Mouse (Mus musculus) liver, postnatal 0 days (tissue): ENCODE measurements around the gene Cwf19l1. TPM values are rescaled to one million over a fixed set of nuclear protein-coding genes. Genes with fewer than 3 reads are reported as not detected.

Source experiments
- ATAC-seq: fragments of 200-750 bp; cut with Nextera tagmentation; 2 replicates; pipeline ENCODE4 v1.8.0; 2017; ENCODE audit warnings: mild to moderate bottlenecking, moderate library complexity
- DNase-seq: peaks from one replicate; pipeline ENCODE4 v3.0.0-alpha.2; 2016
- H3K27ac ChIP-seq: fragments of 300-500 bp; sonication (generic); 2 replicates; pipeline ENCODE4 v1.5.1; 2014; ENCODE audit warnings: antibody characterized with exemption, moderate library complexity, mild to moderate bottlenecking, low read depth
- H3K27me3 ChIP-seq: fragments of 300-500 bp; sonication (generic); 2 replicates; pipeline ENCODE4 v1.6.1; 2014; ENCODE audit warnings: low read length, control low read depth, mixed read lengths; ENCODE audit not compliant: insufficient read depth
- H3K36me3 ChIP-seq: fragments of 300-500 bp; sonication (generic); replicated peaks from 2 replicates; pipeline ENCODE4 v1.6.1; 2014; ENCODE audit warnings: mild to moderate bottlenecking, control low read depth, low read length, moderate library complexity, mixed read lengths; ENCODE audit not compliant: insufficient read depth
- H3K4me1 ChIP-seq: fragments of 300-500 bp; sonication (generic); 2 replicates; pipeline ENCODE4 v1.6.1; 2014; ENCODE audit warnings: antibody characterized with exemption, mild to moderate bottlenecking, control low read depth; ENCODE audit not compliant: insufficient read depth
- H3K4me2 ChIP-seq: fragments of 300-500 bp; sonication (generic); 2 replicates; pipeline ENCODE4 v1.6.1; 2014; ENCODE audit warnings: low read depth, mild to moderate bottlenecking, low read length, moderate library complexity, mixed read lengths
- H3K4me3 ChIP-seq: fragments of 300-500 bp; sonication (generic); 2 replicates; pipeline ENCODE4 v1.5.1; 2014; ENCODE audit warnings: low read depth, low read length
- H3K9ac ChIP-seq: fragments of 300-500 bp; sonication (generic); replicated peaks from 2 replicates; pipeline ENCODE4 v1.6.1; 2014; ENCODE audit warnings: mild to moderate bottlenecking, moderate library complexity
- H3K9me3 ChIP-seq: fragments of 300-500 bp; sonication (generic); 2 replicates; pipeline ENCODE4 v1.6.1; 2016; ENCODE audit warnings: mild to moderate bottlenecking, control low read depth, low read length, mixed read lengths
- CTCF ChIP-seq: sonication (generic); IDR thresholded peaks from 2 replicates; pipeline ENCODE4 v1.5.1; 2016; ENCODE audit warnings: antibody characterized with exemption, low read depth
- EP300 ChIP-seq: IDR thresholded peaks from 2 replicates; pipeline ENCODE4 v1.6.1; 2016; ENCODE audit warnings: antibody characterized with exemption, low read depth, mild to moderate bottlenecking
- WGBS: fragments of 180-500 bp; shearing (Covaris S2); extraction: QIAGEN DNeasy Blood & Tissue Kit; methylation state at CpG from one replicate; pipeline ENCODE4 v1.1.7; 2014; ENCODE audit not compliant: insufficient replicate concordance; 5-methylcytosine and 5-hydroxymethylcytosine counted together
- polyA plus RNA-seq: library from polyadenylated mRNA; unstranded; fragments of >200 nt; fragmentation: Nextera tagmentation; extraction: Ambion mirVana; gene quantifications from 2 replicates; pipeline ENCODE4 v1.2.1, GENCODE M21; 2015

The Cwf19l1 gene
- polyA plus RNA-seq, 1 experiment from 2014 or later = 12.6 TPM

DNA sequence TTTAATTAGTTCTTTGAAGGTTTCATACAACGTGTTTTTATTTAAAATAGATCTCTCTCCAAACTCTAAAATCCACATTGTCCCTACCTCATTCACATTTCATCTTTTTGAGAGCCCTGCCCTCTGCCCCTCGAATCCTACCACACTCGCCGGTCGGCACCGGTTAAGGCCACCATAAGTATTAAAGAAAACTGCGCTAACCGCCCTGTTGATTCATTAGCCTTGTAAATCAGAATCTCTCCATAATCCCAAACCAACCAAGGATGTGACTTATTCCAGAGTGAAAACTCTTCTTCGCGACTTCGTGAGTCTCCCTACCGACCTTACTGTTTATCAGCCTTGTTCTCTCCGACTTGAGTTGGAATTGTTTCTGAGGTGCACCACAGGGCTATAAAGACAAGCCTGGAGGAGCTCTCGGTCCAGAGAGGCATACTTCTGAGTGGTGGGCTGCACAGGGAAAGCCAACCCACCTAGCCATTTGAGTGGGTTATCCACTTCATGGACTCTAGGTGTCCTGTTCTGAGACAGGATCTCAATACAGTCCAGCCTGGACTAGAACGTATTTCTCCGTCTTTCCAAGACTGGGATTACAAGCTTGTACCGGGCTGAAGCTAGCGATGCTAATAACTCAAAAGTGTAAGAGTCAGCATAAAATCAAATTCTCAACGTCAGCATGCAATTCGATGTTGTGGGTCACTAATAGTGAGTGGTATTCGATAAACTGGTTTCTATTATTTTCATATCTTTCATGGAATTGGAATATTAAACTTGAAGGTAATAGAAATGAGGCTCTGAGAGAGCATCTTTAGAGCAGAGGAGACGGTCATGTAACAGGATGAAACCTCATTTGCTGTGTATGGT is 27.8 kb downstream of the Cwf19l1 start:
- TF ChIP-seq CTCF (no peak), EP300 (peak; percentile 6; the same call in 1 of the 2 replicates)
- H3K4me1 ChIP-seq = peaks cover 25% of the 10 kb centered on the region
- 34% methylated on average over 22 of the region's 22 CpGs for WGBS
- H3K4me2 ChIP-seq = peak overlapping the region; percentile 80
- no peaks in the 10 kb centered on the region for H3K9me3 ChIP-seq
- no peaks in the 10 kb centered on the region for H3K27me3 ChIP-seq
- ATAC-seq (no peak), DNase-seq (no peak)
- peak overlapping the region; percentile 98 for H3K9ac ChIP-seq
- peak overlapping the region; percentile 59 for H3K27ac ChIP-seq
- H3K4me3 ChIP-seq = peak overlapping the region; percentile 97
- H3K36me3 ChIP-seq = peaks cover 14% of the 10 kb centered on the region

DNA sequence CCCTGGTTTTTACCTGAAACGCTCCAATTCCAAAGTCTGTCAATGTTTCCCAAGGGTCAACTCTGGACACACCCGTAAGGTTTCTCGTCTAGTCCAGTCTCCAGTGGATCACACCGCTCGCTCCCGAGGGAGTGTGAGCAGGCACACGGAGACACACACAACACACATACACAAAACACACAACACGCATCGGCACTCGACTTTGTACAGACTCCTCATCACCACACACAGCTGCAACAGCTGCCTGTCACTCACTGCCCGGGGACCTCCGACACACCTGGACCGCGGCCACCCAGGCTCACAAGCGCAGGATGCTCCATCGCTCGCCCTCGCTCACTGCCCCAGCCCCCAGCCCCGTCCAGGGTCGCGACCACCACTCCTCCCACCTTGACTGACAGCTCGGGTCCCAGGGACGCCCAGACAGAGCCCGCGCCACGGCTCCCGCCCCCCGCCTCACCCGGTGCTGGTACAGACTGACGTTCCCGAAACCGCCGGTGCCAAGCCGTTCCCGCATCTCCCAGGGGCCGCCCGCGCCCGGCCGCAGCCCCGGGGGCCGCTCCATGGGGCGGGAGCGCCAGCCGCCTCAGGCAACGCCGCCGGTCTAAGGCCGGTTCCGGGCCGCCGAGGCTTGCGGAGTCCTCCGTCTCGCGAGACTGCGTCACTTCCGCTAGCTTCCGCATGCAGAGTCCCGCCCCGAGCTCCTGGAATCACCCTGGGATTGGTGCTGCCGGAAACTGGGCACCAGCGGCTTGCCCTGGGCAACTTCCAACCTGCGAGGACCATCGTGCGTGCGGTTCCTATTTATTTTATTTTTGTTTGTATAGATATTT is 28.6 kb downstream of the Cwf19l1 start, which contains the start of gene Chuk:
Gene Chuk, minus strand, starts transcription at position 650 of the 830 bp plus-strand sequence.
- DNase-seq (peak; percentile 98), ATAC-seq (peak; percentile 96)
- peak within 1 kb of the TSS; percentile 90 for H3K27ac ChIP-seq
- no peaks in the 10 kb centered on the region for H3K9me3 ChIP-seq
- peak within 1 kb of the TSS; percentile 97 for H3K4me3 ChIP-seq
- no peaks in the 10 kb centered on the region for H3K27me3 ChIP-seq
- TF ChIP-seq EP300 (peak; percentile 76), CTCF (no peak)
- peaks cover 25% of the 10 kb centered on the region for H3K4me1 ChIP-seq
- under 1% methylated on average over 62 of the region's 67 CpGs for WGBS
- peaks cover 8% of the 10 kb centered on the region for H3K36me3 ChIP-seq
- H3K4me2 ChIP-seq = peak within 1 kb of the TSS; percentile 80
- peak within 1 kb of the TSS; percentile 98 for H3K9ac ChIP-seq

DNA sequence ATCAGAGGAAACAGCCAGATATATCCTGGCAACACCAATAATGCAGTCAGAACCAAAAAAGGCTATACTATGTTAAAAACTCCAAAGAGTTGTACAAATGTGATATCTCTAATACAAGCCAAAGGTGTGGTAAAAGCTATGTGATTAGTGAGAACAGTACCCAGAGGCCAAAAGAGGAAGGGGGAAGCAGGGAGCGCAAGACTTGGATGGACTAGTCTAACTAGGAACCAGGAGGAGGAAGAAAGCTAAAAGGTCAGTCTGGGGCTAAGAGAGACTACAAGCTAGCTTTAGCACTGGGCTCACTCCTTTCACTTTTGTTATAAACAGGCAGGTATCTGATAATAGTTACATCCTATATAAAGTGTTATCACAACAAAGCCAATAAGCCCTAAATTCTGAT is 31.3 kb downstream of the Cwf19l1 start:
- Histone ChIP-seq H3K9me3 (no peaks in the 10 kb centered on the region), H3K9ac (no peak overlapping the region), H3K27me3 (no peaks in the 10 kb centered on the region), H3K4me3 (no peak overlapping the region), H3K4me1 (peaks cover 23% of the 10 kb centered on the region), H3K36me3 (peaks cover 20% of the 10 kb centered on the region), H3K4me2 (no peak overlapping the region), H3K27ac (no peak overlapping the region)
- 81% methylated on average over 1 of the region's 1 CpGs for whole genome bisulfite sequencing
- DNase-seq (no peak), ATAC-seq (no peak)
- TF ChIP-seq CTCF (no peak), EP300 (no peak)

DNA sequence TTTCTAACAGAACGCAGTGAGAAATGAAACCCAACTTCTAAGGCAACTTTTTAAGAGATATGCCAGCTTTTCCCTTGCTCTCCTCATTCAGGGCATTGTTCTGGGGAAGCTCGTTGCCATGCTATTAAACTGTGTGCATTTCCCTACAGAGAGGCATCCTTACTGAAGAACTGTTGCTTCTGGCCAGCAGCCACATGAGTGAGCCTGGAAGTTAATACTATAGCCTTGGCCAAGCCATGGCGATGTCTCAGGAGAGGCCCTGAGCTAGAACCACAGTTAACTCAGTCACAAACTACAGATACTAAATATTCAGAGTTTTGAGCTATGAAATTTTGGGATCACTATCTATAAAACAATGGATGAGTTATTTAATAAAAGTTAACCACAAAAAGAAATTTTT is 32.7 kb downstream of the Cwf19l1 start:
- Histone ChIP-seq H3K27ac (no peak overlapping the region), H3K27me3 (no peaks in the 10 kb centered on the region), H3K9ac (no peak overlapping the region), H3K4me1 (peaks cover 22% of the 10 kb centered on the region), H3K36me3 (peaks cover 30% of the 10 kb centered on the region), H3K4me3 (no peak overlapping the region), H3K4me2 (no peak overlapping the region), H3K9me3 (no peaks in the 10 kb centered on the region)
- DNase-seq = no peak
- no peak for ATAC-seq
- WGBS = 93% methylated on average over 3 of the region's 3 CpGs
- TF ChIP-seq EP300 (no peak), CTCF (no peak)

DNA sequence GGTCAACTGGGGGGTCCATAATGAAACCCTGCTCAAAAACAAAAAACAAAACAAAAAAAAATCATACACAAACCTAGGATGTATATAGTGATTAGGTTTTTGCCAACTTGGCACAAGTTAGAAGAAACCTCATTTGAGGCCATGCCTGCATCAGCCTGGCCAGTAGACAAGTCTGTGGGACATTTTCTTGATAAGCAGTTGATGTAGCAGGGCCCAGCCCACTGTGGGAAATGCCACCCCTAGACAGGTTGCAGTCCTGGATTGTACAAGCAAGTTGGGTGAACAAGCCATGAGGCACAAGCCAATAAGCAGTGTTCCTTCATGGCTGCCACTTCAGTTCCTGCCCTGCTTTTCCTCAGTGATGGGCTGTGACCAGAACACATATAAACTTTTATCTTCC is 34.8 kb downstream of the Cwf19l1 start:
- TF ChIP-seq EP300 (no peak), CTCF (no peak)
- no peaks in the 10 kb centered on the region for H3K27me3 ChIP-seq
- no peak overlapping the region for H3K27ac ChIP-seq
- no peak overlapping the region for H3K9ac ChIP-seq
- ATAC-seq (no peak), DNase-seq (no peak)
- no peak overlapping the region for H3K4me2 ChIP-seq
- H3K4me1 ChIP-seq = peaks cover 12% of the 10 kb centered on the region; the same call in 1 of the 2 replicates
- H3K4me3 ChIP-seq = no peak overlapping the region
- peaks cover 46% of the 10 kb centered on the region for H3K36me3 ChIP-seq
- H3K9me3 ChIP-seq = peaks cover 3% of the 10 kb centered on the region

DNA sequence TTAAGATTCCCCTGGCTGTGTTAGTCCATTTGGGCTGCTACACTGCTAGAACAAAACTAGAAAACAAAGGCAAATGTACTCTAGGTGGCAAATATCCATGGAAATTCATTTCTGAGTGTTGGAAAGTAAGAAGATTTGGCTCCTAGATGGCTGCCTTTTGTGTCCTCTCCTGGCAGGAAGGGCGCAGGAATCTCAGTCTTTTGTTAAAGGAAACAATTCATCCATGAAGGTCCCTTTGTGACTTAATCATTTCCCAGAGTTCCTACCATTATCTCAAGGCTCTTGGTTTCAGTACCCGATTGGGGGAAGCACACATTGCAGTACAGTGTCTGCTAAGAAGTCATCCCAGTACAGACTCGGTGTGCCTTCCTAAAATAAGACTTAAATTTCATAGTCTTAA is 49.4 kb downstream of the Cwf19l1 start:
- TF ChIP-seq CTCF (no peak), EP300 (no peak)
- Histone ChIP-seq H3K9me3 (no peaks in the 10 kb centered on the region), H3K36me3 (peaks cover 47% of the 10 kb centered on the region), H3K27me3 (no peaks in the 10 kb centered on the region), H3K4me3 (no peak overlapping the region), H3K27ac (no peak overlapping the region), H3K4me1 (no peaks in the 10 kb centered on the region), H3K9ac (no peak overlapping the region), H3K4me2 (no peak overlapping the region)
- WGBS = 81% methylated on average over 3 of the region's 3 CpGs
- no peak for ATAC-seq
- DNase-seq = no peak
